Mouse (Mus musculus) c-Kit-positive CD71-positive TER-119-positive erythroid progenitor cells, embryonic 14.5 days (primary cell): Measurements from ENCODE around the gene Ppp4r1.

ENCODE experiments used
- DNase-seq: peaks from one replicate; pipeline ENCODE4 v3.0.0-alpha.2; 2013; ENCODE audit warnings: low spot score

Gene Ppp4r1

DNA sequence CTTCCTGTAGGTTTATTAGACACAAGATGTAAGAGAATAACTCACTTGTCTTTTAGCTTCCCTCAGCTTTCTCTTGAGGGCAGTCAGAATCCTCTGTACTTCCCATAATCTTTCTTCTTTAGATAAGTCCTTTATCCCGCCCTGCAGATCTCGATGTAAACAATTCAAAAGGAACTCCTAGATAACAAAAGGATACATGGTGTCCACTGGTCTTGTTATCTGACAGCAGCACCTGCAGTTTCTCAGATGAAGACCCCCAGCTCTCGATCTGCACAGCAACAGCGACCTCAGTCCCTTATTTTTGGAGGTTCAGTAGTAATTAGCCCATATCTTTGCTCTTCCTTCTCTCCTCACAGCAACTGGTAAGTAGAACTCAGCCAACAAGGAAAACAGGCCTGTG is 75.2 kb downstream of the Ppp4r1 start:
- no peak for DNase-seq

DNA sequence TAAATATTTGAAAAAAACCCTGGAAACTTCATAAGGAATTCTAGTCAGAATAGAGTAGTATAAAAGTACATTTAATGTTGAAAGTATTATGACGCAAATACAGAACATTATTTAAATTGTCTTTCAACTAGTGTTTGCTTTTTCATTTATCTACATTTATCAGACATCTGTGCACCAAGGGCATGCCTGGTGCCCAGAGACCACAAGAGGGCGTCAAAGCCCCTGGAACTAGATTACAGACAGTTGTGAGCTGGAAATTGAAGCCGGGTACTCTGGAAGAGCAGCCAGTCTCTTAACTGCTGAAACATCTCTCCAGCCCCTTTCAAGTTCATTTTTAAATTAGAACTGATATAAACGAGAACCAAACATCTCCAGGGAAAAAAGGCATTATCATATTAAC is 80.2 kb downstream of the Ppp4r1 start:
- no peak for DNase-seq

DNA sequence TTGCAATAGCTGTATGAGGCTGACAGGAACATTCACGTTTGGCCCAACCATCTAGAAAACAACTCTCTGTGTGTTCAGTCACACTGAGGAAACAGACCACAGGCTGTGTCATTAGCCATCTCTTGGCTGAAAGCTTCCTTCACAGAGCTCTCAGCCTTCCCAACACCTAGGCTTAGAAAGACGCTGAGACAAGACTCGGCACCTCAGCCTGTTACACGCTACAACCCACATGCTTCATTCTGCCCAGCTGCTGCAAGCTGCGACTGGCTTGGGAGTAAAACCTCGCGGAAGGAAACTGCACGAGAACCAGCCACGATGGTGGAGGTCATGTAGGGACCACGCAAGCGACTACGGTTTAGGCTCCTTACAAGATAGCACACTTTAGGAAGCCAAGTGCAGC is 81.5 kb downstream of the Ppp4r1 start:
- no peak for DNase-seq

- DNase-seq, result peak; percentile 47
Measured at GRCm38 (mm10) chr17:65864742-65865141, 82.4 kb downstream of the Ppp4r1 start.

DNA sequence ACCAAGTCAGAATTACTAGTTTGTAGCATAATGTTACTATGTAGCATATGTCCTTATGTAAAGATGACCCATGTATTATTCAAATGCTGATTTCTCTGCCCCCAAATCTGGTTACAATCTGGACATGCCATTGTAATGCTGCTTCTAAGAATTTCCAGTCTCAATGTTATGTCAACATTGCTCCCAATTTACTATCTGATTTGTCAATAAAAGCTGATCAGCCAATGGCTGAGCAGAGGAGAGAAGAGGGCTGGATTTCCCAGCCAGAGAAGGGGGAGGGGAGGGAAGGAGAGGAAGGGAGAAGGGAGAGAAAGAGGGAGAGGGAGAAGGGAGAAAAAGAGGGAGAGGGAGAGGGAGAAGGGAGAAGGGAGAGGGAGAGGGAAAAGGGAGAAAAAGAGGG is 82.9 kb downstream of the Ppp4r1 start:
- DNase-seq, result no peak

DNA sequence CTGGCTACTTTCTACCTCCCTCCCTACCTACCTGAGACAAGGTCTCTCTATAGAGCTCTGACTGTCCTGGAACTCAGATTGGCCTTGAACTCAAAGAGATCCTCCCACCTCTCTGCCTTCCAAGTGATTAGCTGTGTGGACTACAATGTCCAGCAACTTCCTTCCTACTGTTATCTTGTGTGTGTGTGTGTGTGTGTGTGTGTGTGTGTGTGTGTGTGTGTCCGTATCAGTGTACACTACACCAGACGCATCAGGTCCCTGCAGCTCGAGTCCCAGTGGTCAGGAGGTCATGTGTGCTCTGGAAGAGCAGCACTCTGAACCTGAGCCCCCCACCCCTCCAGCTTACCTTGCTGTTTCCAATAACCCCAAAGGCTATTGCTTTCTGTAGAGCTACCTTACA is 83.8 kb downstream of the Ppp4r1 start:
- DNase-seq, result no peak

DNA sequence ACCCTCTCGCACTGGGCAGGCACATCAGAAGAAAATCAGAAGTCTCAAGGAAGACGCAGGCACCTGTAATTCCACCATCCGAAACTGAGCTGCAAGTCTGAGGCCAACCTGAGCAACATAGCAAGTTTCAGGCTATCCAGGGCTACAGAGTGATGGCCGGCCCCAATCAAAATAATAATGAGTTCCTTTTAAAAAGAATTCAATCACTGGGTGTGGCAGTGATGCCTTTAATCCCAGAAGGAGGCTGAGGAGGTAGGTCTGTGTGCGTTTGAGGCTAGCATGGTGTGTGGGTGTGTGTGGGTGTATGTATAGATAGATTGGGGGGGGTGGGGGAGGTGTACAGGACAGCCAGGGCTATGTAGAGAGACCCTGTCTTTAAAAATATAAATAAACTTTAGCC is 85.6 kb downstream of the Ppp4r1 start:
- DNase-seq, result no peak

GRCm38 (mm10) chr17:65869720-65870119 is 87.3 kb downstream of the Ppp4r1 start:
- DNase-seq, result no peak

- DNase-seq, result peak; percentile 79
Measured at GRCm38 (mm10) chr17:65870146-65870545, 87.8 kb downstream of the Ppp4r1 start.

DNA sequence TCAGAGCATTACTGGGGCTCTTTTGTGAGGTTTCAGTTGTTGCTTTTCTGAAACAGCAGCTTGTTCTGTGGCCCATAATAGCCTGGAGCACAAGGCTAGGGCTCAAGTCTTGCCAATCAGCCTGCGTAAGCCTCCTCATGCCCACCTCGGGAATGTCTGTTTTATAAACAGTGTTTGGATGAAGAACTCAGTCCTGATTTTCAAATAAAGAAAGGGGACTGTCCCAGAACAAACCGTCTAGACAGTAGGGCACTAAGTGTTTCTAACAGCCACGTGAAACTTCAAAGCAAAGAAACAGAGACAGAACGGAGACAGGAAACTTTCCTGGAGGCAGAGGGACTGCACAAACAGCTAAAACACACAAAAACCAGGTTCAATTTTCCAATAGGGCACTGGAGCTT is 89.3 kb downstream of the Ppp4r1 start:
- no peak for DNase-seq

DNA sequence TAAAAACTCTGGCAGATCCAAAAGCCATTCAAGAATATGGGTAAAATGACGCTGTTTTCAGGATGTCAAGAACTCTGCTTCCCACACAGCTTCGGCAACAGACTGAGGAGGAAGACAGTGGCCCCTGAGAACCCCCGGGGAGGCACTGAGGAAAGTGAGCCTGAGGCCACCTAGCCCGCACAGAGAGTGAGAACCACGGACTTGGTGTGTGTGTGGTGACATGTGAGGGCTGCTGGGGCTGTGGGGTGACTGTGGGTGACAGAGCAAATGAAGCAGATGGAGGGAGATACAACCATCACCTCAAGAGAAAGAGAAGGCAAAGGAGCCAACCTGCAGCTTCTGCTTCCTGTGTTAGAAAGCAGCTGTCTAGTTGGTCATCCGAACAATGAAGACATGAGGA is 89.7 kb downstream of the Ppp4r1 start:
- DNase-seq, result no peak

DNA sequence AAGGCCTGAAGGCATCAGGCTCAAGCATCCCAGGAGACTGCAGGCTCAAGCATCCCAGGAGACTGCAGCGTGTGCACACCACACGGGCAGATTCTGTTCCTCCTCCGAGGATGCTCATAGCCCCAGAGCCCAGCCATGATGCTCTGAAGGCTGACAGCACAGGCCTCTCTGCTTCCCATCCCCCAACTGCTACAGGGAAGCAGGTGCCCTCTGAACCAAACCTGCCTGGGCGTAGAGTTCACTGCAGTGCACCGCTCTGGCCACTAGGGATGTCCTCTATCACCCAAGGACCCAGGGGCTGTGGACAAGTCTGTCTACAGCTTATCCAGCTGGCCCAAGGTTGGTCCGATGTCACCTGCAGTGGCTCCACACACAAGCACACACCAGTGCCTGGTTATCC is 90.3 kb downstream of the Ppp4r1 start:
- no peak for DNase-seq

- DNase-seq, result no peak
Measured at GRCm38 (mm10) chr17:65873156-65873555, 90.8 kb downstream of the Ppp4r1 start.

DNA sequence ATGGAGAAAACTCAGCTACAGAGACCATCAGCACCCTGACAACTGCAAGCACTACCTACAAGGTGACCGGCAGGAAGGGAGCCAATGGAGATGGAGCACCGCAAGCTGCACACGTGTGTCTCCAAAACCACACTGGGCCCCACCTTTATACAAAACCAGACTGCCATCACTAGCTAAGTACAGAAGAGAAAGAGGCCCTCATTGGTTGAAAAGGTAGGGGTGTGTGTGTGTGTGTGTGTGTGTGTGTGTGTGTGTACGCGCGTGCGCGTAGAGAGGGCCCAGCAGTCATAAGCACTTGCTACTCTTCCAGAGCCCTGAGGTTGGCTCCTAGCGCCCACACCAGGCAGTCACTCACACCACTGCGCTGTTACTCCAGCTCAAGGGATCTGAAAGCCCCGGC is 91.5 kb downstream of the Ppp4r1 start:
- DNase-seq, result no peak

- no peak for DNase-seq
Measured at GRCm38 (mm10) chr17:65877026-65877425, 94.7 kb downstream of the Ppp4r1 start.

DNA sequence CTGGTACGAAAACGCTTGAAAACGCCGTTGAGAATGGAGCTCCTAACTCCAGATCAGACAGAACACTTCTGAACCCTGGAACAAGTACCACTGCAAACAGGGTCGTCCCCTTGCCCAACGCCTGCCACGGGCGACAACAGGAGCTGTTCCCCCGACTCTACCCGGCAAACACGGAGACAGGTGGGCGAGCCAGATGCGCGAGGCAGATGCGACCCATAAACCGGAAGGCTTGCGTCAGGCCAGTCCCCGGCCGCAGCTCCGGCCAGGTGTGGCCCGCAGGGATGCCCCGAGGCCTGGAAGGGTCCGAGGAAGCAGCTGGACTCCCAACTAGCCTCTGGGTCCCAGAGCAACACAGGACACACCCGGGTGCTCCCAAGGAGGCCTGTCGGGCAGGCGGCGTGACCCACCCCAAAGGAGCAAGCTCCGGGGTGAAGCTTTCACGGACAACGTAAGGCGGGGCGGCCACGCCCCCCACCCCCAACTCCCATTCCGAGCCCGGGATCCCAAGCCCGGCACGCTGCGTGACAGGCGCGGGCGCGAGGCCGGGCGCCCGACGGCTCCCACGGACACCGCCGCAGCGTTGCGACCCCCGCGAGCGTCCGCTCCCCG is 101.8 kb downstream of the Ppp4r1 start:
- DNase-seq, result no peak

- peak; percentile 98 for DNase-seq
Measured at GRCm38 (mm10) chr17:65884691-65885397, 102.5 kb downstream of the Ppp4r1 start.

- DNase-seq, result no peak
Measured at GRCm38 (mm10) chr17:65885398-65885696, 103.0 kb downstream of the Ppp4r1 start.

DNA sequence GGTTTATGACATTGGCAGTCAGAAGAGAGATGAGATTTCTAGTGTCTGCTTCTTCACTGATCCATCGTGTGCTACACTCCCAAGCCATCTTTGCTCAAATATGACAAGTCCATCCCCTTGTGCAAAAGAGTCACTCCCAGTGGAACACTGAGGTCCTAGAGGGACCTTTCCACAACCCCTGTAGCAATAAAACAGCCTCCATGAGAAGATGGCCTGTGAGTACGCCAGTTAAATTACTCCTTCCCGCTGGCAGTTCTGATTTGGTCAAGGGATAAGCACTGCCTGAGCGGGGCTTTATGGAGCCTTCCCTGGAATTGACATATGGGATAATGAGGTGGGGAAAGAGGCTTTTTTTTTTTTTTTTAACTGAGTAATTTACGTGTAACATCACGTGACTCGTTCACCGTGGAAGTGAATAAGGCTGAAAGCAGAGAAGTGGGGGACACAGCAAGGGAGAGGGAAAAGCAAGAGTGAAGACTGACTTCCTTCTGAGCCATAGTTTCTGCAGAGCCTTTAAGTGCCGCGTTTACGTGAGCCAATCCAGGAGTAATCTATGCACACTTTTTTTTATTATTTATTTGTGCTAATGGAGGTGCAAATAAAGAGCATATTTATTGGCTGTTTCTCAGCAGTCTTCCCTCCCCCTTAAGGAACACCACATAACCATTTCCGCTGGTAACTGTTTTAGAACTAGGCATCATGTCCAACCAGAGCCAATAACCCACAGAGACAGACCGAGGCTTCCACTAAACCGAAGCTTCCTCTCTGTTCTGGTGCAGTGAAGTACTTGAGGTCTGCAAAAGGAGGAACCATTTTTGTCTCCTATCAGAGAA is 103.5 kb downstream of the Ppp4r1 start, which contains the start of gene Ralbp1:
Gene Ralbp1 (minus strand): TSS at position 102 of the 833 bp plus-strand sequence.
- no peak for DNase-seq

- DNase-seq, result no peak
Measured at GRCm38 (mm10) chr17:65886571-65886970, 104.2 kb downstream of the Ppp4r1 start.

- DNase-seq, result no peak
Measured at GRCm38 (mm10) chr17:65889476-65889875, 107.1 kb downstream of the Ppp4r1 start.
